Mouse (Mus musculus): ENCODE measurements around the gene D17Wsu92e. TPM values are rescaled to one million over a fixed set of nuclear protein-coding genes. Genes with fewer than 3 reads are reported as not detected.
A peak's percentile ranks its signal among the peaks of the same experiment; 100 is the strongest.

The D17Wsu92e gene
- total and polyA plus RNA-seq, 3 experiments = 34.9 to 70.8 (median 44.2) TPM

GRCm38 (mm10) chr17:27826908-27827383 is 6.5 kb upstream of the D17Wsu92e start:
- H3K9ac ChIP-seq (ENCODE audit: insufficient read depth, low read depth) = peak overlapping the region; percentile 73

GRCm38 (mm10) chr17:27825984-27826905 is 5.8 kb upstream of the D17Wsu92e start:
- in situ Hi-C loops (cut with MboI; ENCODE audit: low pct_ligation_motif_present, low pct_unique_long_range_greater_than_20kb, low sequenced_read_pairs) (no loop called here), dilution Hi-C loops (cut with MboI; ENCODE audit: extremely low pct_ligation_motif_present, extremely low pct_unique_long_range_greater_than_20kb, low sequenced_read_pairs) (no loop called here)
- peak; percentile 90 for DNase-seq (ENCODE audit: extremely low read depth)
- H3K9me3 ChIP-seq (replicated peaks; ENCODE audit: low read length) = no peaks in the 10 kb centered on the region
- no peaks in the 10 kb centered on the region for H3K36me3 ChIP-seq (replicated peaks in 1 of 2; ENCODE audit: control insufficient read depth in 1 of 2, insufficient read depth in 1 of 2, low read length in 1 of 2)
- peak overlapping the region; percentile 93 for H3K27ac ChIP-seq (ENCODE audit: insufficient read depth, low read depth)
- H3K4me3 ChIP-seq (replicated peaks in 1 of 3; ENCODE audit: low read depth in 2 of 3, low read length in 2 of 3, poor library complexity in 1 of 3) = peak overlapping the region; percentile 50 to 63 (median 58)
- peaks cover 10 to 37% of the 10 kb centered on the region in 2 experiments for H3K4me1 ChIP-seq (ENCODE audit: control insufficient read depth in 1 of 2, insufficient read depth in 2 of 2)
- H3K27me3 ChIP-seq (replicated peaks) = no peaks in the 10 kb centered on the region
- no peaks in the 10 kb centered on the region for H3K79me2 ChIP-seq (replicated peaks; ENCODE audit: control insufficient read depth, extremely low read depth, insufficient read depth, poor library complexity, severe bottlenecking)
- H3K9ac ChIP-seq (ENCODE audit: insufficient read depth, low read depth) = peak overlapping the region; percentile 73
- peak overlapping the region; percentile 98 for H3K4me2 ChIP-seq (ENCODE audit: insufficient read depth, low read depth, poor library complexity, severe bottlenecking)
- TF ChIP-seq EP300 (IDR thresholded peaks at IDR 0.05; ENCODE audit: low read length) (0 out of 2 replicates have a peak, but pooled peaks have one; percentile 19), ZC3H11A (IDR thresholded peaks at IDR 0.05; ENCODE audit: low read depth, low read length) (no peak), USF1 (IDR thresholded peaks at IDR 0.05; ENCODE audit: low read depth, low read length) (no peak), UBTF (IDR thresholded peaks at IDR 0.05; ENCODE audit: low read depth, low read length) (no peak), POLR2AphosphoS2 (IDR thresholded peaks at IDR 0.05; ENCODE audit: low read depth, low read length) (no peak), CTCF (conservative IDR thresholded peaks at IDR 0.05 in 1 of 2, IDR thresholded peaks at IDR 0.05 in 1 of 2; ENCODE audit: low read depth in 2 of 2, low read length in 2 of 2) (peak in 1 of 2 experiments; percentile 33; a peak in 1 of 4 replicates), JUND (conservative IDR thresholded peaks at IDR 0.05; ENCODE audit: low read depth, low read length) (no peak), MAZ (IDR thresholded peaks at IDR 0.05; ENCODE audit: low read depth, low read length) (peak; percentile 94), MAFK (IDR thresholded peaks at IDR 0.05; ENCODE audit: insufficient replicate concordance, low read length) (0 out of 2 replicates have a peak, but pooled peaks have one; percentile 54), TCF12 (IDR thresholded peaks at IDR 0.05; ENCODE audit: low read depth, low read length) (peak; percentile 44; the same call in 1 of the 2 replicates), MEF2A (IDR thresholded peaks at IDR 0.05; ENCODE audit: borderline replicate concordance, low read depth, low read length) (peak; percentile 60), MYC (IDR thresholded peaks at IDR 0.05; ENCODE audit: low read depth, low read length) (peak; percentile 72), BHLHE40 (IDR thresholded peaks at IDR 0.05; ENCODE audit: low read depth, low read length) (peak; percentile 61), HCFC1 (IDR thresholded peaks at IDR 0.05; ENCODE audit: low read depth, low read length) (peak; percentile 23), SMC3 (IDR thresholded peaks at IDR 0.05; ENCODE audit: low read depth, low read length) (peak; percentile 19; the same call in 1 of the 2 replicates), MXI1 (IDR thresholded peaks at IDR 0.05; ENCODE audit: low read depth, low read length) (peak; percentile 88), GABPA (IDR thresholded peaks at IDR 0.05; ENCODE audit: insufficient replicate concordance, low read depth, low read length) (no peak), RAD21 (IDR thresholded peaks at IDR 0.05; ENCODE audit: low read depth, low read length) (peak; percentile 29), CHD2 (IDR thresholded peaks at IDR 0.05; ENCODE audit: low read length) (peak; percentile 63), ZKSCAN1 (IDR thresholded peaks at IDR 0.05; ENCODE audit: borderline replicate concordance, low read depth, low read length) (no peak), PAX5 (IDR thresholded peaks at IDR 0.05; ENCODE audit: low read length) (no peak), ETS1 (conservative IDR thresholded peaks at IDR 0.05; ENCODE audit: low read depth, low read length) (peak; percentile 39; the same call in 1 of the 2 replicates), SIN3A (IDR thresholded peaks at IDR 0.05; ENCODE audit: low read length) (peak; percentile 93), E2F4 (IDR thresholded peaks at IDR 0.05; ENCODE audit: insufficient replicate concordance, low read depth, low read length) (0 out of 2 replicates have a peak, but pooled peaks have one; percentile 39), NRF1 (IDR thresholded peaks at IDR 0.05; ENCODE audit: low read depth, low read length) (no peak; the same call in 1 of the 2 replicates)

More at GRCm38 (mm10) chr17:27826908-27827383, 6.5 kb upstream of the D17Wsu92e start:
- peaks cover 7 to 30% of the 10 kb centered on the region in 2 experiments; a peak in 3 of 4 replicates for H3K4me1 ChIP-seq (ENCODE audit: control insufficient read depth in 1 of 2, insufficient read depth in 2 of 2)
- H3K36me3 ChIP-seq (replicated peaks in 1 of 2; ENCODE audit: control insufficient read depth in 1 of 2, insufficient read depth in 1 of 2, low read length in 1 of 2) = no peaks in the 10 kb centered on the region
- TF ChIP-seq KAT2A (IDR thresholded peaks at IDR 0.05; ENCODE audit: insufficient replicate concordance, low read length) (no peak), UBTF (IDR thresholded peaks at IDR 0.05; ENCODE audit: low read depth, low read length) (no peak), GABPA (IDR thresholded peaks at IDR 0.05; ENCODE audit: insufficient replicate concordance, low read depth, low read length) (no peak), POLR2A (IDR thresholded peaks at IDR 0.05; ENCODE audit: low read depth, low read length) (peak; percentile 65), PAX5 (IDR thresholded peaks at IDR 0.05; ENCODE audit: low read length) (no peak), ELF1 (IDR thresholded peaks at IDR 0.05; ENCODE audit: low read depth, low read length) (0 out of 2 replicates have a peak, but pooled peaks have one; percentile 39), TBP (conservative IDR thresholded peaks at IDR 0.05; ENCODE audit: low read depth, low read length) (peak; percentile 66), NRF1 (IDR thresholded peaks at IDR 0.05; ENCODE audit: low read depth, low read length) (no peak), TCF12 (IDR thresholded peaks at IDR 0.05; ENCODE audit: low read depth, low read length) (peak; percentile 46; the same call in 1 of the 2 replicates), ETS1 (conservative IDR thresholded peaks at IDR 0.05; ENCODE audit: low read depth, low read length) (peak; percentile 62), IRF4 (IDR thresholded peaks at IDR 0.05; ENCODE audit: low read depth, low read length) (peak; percentile 15; the same call in 1 of the 2 replicates)
- H3K4me2 ChIP-seq (ENCODE audit: insufficient read depth, low read depth, poor library complexity, severe bottlenecking) = peak overlapping the region; percentile 98
- H3K27me3 ChIP-seq (replicated peaks) = no peaks in the 10 kb centered on the region
- peak overlapping the region; percentile 47 to 63 (median 61) for H3K4me3 ChIP-seq (replicated peaks in 1 of 3; ENCODE audit: low read depth in 2 of 3, low read length in 2 of 3, poor library complexity in 1 of 3)
- peak overlapping the region; percentile 93 for H3K27ac ChIP-seq (ENCODE audit: insufficient read depth, low read depth)
- DNase-seq (ENCODE audit: extremely low read depth) = peak; percentile 86
- in situ Hi-C loops (cut with MboI; ENCODE audit: low pct_ligation_motif_present, low pct_unique_long_range_greater_than_20kb, low sequenced_read_pairs) (no loop called here), dilution Hi-C loops (cut with MboI; ENCODE audit: extremely low pct_ligation_motif_present, extremely low pct_unique_long_range_greater_than_20kb, low sequenced_read_pairs) (no loop called here)
- H3K9me3 ChIP-seq (replicated peaks; ENCODE audit: low read length) = no peaks in the 10 kb centered on the region
- H3K79me2 ChIP-seq (replicated peaks; ENCODE audit: control insufficient read depth, extremely low read depth, insufficient read depth, poor library complexity, severe bottlenecking) = no peaks in the 10 kb centered on the region

All from CH12.LX (cell line).